Mouse (Mus musculus) megakaryocyte, adult 5-6 weeks (primary cell): ENCODE data around the gene Prrt1. TPM values are rescaled to one million over a fixed set of nuclear protein-coding genes. Genes with fewer than 3 reads are reported as not detected.

Source experiments
- ATAC-seq: 2 replicates; pipeline ENCODE4 v1.8.0; 2016; ENCODE audit warnings: mild to moderate bottlenecking, inconsistent platforms; ENCODE audit not compliant: poor library complexity, severe bottlenecking
- total RNA-seq, 2 experiments: library from RNA; stranded (forward) in 1 of 2; stranded (reverse) in 1 of 2; fragments of 153-499, 151-499 nt in 1 of 2; fragments of 221-1000, 200-1000 nt in 1 of 2; gene quantifications; 2 replicates each; pipeline versions ENCODE4 v1.2.3 to v1.2.4; 2015 to 2017

Prrt1 gene
- total RNA-seq, 2 experiments from 2014 or later = 0.22 TPM

DNA sequence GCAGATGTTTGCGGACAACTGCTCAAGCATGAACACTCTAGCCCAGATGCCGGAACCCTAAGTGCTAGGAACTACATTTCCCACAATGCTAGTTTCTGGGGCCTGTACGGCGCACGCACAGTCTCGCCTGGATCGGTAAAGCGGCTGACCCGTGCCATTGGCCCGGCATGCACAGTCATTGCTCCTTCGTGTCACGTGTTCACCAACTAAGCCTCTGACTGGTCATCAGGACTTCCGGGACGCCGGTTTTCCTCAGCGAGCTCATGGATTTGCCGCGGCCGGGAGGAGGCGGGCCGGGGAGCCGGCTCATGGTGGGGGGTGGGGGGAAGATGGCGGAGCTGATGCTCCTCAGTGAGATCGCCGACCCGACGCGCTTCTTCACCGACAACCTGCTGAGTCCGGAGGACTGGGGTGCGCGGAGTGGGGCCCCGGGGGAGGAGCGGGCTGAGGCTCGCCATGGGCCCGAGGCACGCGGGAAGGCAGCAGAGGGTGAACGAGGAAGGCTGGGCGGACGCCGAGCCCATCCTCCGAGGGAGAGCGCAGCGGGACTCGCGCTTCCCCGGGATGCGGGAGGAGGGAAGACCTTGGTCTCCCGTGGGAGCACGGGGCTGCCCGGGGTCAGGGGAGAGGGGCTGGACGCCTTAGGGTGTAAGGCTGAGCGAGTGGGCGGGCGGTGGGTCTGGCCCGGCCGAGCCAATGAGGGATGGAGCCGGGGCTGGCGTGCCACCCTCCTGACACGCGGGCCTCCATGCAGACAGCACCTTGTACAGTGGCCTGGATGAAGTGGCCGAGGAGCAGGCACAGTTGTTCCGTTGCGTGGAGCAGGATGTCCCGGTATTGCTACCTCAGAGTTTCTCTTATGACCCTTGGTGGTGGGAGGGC is 17.8 kb downstream of the Prrt1 start, which contains the start of gene Atf6b:
Atf6b (plus strand) TSS at position 241 of the 882 bp plus-strand sequence.
- ATAC-seq = peak; percentile 92

DNA sequence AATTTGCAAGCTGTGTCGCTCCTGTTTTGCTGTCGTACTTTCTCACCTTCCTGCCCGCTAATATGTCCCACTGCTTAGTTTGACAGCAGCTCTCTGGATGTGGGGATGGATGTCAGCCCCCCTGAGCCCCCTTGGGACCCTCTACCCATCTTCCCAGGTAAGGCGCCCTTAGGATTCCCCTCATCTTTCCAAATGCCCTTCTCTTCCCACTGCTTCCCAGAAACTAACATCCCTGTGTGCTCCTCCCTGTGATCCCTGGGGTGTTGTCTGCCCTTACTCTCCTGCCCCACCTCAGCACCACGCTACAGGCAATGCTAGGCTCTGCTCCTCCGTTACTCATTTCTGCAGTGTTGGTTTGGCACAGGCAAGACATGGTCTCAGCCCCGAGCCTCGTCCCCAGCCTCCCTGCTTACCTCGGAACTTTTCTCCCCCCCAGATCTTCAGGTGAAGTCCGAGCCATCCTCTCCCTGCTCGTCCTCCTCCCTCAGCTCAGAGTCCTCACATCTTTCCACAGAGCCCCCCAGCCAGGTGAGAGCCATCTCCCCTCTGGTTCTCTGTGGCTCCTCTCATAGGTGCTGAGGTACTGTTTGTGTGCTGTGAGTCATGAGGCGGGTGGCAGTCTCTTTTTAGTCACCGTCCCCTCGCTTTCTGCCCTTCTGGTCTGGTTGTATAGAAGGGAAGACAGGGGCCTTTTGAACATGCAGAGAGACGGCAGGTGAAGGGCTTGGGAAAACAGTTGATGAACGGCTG is 19.0 kb downstream of the Prrt1 start:
- no peak for ATAC-seq

DNA sequence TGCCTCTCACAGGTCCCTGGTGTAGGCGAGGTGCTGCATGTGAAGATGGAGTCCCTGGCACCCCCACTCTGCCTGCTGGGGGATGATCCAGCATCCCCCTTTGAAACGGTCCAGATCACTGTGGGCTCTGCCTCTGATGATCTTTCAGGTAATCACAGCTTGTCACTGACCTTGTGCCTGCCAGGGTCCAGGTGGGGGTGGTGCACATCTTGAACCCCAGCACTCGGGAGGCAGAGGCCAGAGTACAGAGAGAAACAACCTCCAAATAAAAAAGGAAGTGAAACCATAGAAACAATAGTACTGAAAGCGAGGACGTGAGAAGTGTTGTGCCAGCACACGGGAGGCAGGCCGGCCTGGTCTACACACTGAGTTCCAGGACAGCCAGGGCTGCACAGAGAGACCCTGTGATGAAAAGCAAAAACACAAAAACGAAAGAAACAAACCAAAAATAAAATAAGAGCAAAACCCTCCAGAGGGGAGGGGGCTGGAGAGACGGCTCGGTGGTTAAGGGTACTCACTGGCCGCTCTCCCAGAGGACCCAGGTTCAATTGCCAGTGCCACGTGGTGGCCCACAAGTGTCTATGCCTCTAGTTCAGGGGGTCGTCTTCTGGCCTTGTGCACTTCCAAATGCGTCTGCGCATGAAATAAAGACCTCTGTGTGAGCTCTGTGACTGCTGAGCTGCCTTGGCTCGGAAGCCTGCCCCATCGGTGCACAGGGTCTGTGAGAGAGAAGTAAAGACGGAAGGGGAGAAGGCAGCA is 20.0 kb downstream of the Prrt1 start:
- no peak for ATAC-seq

DNA sequence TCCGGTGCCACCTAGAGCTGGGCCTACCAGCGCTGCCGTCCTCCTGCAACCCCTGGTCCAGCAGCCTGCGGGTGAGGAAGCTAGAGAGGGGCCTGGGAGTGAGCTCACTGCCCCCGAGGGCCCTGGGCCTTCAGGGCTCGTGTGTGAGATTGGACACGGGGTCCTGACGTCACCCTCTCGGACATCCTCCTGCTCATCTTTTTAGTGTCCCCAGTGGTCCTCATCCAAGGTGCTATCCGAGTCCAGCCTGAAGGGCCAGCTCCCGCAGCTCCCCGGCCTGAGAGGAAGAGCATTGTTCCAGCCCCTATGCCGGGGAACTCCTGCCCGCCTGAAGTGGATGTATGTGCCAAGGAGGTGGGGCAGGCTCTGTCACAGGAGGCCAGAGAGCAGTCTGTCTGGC is 21.4 kb downstream of the Prrt1 start:
- no peak for ATAC-seq

DNA sequence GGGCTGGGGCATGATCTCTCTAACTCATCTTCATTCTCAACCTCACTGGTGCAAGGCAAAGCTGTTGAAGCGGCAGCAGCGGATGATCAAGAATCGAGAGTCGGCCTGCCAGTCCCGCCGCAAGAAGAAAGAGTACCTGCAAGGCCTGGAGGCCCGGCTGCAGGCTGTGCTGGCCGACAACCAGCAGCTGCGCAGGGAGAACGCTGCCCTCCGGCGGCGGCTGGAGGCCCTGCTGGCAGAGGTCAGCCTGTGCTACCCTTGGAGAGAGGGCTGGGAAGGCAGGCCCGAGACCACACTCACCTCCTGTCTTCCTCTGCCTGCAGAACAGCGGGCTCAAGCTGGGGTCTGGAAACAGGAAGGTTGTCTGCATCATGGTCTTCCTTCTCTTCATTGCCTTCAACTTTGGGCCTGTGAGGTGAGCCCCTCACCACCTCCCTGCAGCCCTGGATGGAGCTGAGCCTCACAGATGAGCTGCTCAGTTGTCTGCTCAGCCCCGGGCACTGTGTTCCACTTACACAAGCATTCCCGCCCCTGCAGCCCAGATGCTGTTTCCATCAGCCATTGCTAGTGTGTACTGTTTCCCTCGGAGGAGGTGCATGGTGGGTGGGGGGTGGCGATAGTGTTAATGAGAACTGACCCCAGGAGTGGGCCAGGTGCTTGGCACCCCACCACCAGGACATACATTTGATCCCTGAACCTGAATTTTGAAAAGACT is 22.3 kb downstream of the Prrt1 start:
- ATAC-seq = 0 out of 2 replicates have a peak, but pooled peaks have one; percentile 27

DNA sequence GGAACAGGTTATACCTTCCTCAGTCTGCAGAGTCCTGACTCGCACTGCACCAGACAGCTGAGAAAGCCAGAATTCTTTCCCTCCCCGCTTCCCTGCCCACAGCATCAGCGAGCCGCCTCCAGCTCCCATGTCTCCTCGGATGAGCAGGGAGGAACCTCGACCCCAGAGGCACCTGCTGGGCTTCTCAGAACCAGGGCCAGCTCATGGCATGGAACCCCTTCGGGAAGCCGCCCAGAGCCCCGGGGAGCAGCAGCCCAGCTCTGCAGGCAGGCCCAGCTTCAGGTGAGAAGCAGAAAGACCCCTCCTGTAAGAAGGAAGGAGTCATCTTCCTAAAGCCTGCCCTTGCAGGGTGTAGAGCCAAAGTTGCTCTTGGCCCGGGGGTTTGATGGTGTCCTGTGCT is 23.2 kb downstream of the Prrt1 start:
- no peak for ATAC-seq

DNA sequence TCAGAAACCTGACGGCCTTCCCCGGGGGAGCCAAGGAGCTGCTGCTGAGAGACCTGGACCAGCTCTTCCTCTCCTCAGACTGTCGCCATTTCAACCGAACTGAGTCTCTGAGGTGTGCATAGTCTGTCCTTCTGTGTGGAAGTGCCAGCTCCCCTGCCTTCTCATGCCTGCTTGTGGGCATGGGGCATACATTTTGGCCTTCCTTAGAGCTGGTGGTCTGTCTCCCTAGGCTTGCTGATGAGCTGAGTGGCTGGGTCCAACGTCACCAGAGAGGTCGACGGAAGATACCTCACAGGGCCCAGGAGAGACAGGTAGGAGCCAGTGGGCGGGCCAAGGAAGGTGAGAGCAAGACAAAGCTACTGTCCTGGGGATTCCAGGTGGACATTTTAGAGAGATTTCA is 23.7 kb downstream of the Prrt1 start:
- no peak for ATAC-seq

DNA sequence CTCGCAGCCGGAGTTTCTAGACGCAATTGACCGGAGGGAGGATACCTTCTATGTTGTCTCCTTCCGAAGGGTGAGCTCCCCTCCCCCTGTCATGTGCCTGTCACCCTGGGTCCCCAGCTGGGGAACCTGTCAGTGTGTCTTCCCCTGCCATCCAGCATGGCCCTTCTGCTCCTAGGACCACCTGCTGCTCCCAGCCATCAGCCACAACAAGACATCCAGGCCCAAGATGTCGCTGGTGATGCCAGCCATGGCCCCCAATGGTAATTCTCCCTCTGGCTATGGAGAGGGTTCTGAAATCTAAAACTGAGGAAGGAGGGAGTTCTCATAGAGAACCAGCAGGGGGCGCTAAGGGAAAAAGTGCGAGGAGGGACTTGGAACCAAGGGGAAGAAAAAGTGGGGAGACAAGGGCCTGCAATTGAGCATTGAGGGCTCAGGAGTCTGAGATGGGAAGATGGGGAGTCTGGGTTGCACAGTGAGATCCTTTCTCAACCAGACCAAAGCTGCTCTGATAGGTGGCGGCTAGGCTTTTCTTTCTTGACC is 24.5 kb downstream of the Prrt1 start:
- ATAC-seq = peak; percentile 46

DNA sequence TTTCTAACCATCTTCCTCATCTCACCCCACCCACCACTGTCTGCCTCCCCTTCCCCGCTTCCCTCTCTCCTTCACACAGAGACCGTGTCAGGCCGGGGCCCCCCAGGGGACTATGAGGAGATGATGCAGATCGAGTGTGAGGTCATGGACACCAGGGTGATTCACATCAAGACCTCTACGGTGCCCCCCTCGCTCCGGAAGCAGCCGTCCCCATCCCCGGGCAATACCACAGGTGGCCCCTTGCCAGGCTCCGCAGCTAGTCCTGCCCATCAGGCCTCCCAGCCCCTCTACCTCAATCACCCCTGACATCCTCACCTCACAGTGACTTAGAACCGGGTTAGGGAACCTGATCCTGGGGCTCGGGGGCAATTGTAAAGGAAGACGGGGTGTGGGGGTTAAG is 25.1 kb downstream of the Prrt1 start:
- no peak for ATAC-seq

DNA sequence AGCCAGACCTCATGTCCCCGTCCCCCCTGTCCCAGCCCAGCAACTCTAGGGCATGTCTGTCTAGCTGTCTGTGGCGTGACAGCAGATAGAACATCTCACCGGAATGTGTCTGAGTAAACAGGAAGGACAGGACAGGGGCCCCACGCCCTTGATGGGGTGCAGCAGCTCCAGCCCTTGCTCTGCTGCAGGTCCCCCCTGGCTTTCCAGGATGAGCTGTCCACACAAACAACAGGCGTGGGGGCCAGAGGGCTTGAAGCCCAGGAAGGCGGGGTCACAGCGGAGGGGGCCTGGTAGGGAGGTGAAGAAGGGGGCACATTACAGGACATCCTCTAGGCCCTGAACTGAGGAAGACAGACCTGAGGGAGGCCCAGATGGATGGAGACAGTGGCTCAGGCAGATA is 25.8 kb downstream of the Prrt1 start:
- no peak for ATAC-seq

DNA sequence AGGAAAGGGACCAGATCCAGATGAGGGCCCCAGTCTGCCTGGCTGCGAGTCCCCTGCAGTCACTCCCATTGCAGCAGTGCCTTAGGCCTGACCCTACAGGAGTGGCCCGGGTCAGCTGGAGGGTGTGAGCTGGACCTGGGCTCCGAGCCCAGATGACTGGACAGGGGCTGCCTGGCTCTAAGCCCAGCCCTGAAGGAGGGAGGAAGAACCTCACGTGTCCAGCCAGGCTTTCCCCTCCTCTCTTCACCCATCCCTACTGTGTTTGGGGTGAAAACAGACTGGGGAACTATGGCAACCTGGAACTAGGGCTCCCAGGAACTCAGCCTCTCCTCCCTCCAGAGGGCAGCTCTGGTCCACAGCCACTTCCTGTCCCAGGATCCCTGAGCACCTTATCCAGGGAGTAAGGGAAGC is 26.3 kb downstream of the Prrt1 start:
- no peak for ATAC-seq

DNA sequence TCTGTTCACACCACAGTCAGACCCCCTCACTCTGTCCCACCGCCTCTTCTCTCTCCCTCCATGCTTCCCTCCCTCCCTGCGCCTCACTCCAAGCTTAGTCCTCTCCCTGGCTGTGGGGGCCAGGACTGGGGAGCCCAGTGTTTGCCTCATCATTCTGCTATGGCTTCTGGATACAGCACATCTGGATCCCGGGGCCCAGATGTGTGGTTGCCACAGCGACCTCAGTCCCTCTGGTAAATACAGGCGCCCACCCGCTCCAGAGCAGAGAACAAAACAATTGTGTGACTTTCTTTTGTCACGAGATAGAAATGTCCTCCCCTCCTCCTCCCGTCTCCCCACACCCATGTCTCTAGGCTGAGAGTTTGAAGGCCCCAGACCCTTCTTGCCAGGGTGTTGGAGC is 27.3 kb downstream of the Prrt1 start:
- no peak for ATAC-seq

DNA sequence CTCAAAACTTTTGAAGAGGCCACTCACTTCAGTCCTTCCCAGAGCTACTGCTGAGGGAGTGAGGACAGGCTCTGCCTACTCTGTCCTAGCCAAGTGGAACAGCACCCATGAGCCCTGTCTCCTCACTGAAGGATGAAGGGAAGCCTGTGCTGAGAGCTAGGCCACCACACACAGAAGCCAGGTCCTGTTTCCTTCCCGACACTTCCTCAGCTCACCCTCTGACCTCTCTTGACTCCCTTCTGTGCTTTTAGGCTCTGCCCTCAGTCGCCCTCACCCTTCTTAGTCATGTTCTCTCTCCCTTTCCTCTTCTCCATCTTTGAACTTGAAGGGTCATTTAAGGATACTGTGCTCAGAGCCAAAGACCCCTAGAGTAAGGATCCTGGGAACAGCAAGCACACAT is 27.9 kb downstream of the Prrt1 start:
- no peak for ATAC-seq

DNA sequence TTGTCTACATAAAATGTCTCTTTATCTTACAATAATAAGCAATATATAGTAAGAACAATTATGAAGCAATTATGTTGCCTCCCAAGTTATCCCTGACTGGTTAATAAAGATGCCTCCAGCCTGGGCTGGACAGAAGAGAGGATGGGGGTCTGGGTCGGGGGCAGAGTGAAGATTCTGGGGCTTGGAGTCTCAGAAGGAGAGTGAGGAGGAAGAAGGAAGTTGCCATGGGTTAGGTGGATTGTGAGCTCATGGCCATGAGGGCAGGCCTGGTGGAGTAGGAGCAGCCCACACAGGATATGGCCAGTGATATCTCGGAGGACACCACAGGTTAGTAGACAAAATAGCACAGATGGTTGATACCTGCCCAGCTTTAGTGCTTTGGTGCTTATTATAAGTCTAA is 28.8 kb downstream of the Prrt1 start:
- ATAC-seq = no peak

DNA sequence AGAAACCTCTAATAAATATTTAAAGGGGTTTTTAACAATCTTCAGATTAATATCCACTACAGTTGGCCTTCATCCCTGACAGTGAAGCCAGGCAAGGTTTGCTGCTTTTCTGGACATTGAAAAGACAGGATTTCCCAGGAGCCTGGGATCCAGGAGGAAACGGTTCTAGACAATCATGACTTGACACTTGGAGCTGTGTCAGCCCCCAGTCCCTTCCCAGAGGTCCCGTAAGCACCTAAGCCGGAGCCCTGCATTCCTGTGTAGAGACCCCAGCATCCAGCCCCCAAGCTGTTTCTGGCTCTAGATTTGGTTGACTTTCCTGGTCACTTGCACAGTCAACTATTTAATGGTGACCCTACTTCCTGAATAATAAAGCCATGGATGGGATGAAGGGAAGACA is 29.3 kb downstream of the Prrt1 start:
- no peak for ATAC-seq

DNA sequence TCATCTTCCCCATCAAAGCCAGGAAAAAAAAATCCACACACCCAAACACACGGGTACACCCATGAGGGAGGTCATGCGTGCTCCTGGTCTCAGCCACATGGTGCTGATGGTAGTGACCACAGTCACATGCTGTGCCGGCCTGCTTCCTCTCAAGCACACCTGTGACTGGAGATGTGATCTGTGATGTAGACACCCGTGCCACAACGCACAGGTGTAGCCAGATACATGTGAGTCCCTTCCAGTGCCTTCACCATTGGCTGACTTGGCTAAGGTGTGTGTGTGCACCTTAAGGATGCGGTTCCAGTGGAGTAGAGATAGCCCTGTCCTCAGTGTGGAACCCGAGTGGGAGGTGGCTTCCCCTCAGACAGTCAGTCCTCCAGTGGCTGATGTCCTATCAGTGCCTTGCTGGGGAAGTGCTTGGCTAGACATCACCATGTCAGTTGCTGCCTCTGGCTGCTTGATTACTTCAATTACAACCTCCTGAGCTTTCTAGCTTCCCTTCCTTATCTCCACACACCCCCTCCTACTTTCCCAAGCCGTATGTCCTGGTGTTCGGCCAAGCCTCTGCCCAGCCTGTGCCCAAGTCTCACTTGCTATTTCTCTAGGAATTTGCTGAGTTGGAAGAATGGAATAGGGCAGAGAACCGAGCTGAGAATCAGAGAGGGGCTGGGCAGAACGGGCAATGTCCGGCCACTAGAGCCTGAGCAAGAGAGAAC is 30.0 kb downstream of the Prrt1 start:
- no peak for ATAC-seq

DNA sequence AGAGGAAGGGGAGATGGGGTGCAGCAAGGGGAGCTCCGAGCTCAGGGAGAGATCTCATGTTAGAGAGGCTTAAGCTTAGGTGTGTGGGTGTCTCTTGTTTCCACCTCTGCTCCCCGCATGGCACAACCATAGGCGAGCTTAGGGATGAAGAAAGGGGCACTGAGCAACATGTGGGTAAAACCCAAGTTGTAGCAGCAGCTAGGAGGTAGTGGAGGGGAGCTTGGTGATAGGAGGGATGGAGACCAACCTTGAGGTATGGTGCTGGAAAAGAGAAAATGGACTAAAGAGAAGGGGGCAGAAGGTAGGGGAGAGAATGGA is 30.5 kb downstream of the Prrt1 start:
- ATAC-seq = no peak

DNA sequence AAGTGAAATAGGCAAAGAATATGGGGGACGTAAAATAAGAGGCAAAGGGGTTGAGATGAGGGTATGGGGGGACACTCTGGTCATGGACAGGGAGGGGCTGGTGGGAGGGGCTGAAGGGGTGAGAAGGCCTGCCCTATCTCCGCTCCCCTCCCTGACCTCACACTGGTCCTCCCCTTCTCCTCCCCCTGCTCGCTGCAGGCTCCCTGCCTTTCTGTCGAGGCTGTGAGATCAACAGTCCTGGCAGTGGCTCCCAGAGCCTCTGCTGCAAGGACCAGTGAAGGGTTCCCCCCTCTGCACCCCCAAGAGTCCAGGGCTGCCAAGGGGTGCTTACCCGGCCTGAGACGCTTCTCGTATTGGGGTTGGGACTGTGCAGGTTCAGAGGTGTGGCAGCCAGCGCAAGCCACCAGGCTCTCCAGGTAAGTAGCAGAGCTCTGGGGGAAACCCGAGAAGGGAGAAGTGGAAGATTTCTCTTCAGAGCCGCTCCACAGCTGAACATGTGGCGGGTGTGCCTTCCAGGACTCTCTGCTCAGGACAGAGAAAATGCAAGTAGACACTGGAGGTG is 31.0 kb downstream of the Prrt1 start:
- ATAC-seq = no peak

DNA sequence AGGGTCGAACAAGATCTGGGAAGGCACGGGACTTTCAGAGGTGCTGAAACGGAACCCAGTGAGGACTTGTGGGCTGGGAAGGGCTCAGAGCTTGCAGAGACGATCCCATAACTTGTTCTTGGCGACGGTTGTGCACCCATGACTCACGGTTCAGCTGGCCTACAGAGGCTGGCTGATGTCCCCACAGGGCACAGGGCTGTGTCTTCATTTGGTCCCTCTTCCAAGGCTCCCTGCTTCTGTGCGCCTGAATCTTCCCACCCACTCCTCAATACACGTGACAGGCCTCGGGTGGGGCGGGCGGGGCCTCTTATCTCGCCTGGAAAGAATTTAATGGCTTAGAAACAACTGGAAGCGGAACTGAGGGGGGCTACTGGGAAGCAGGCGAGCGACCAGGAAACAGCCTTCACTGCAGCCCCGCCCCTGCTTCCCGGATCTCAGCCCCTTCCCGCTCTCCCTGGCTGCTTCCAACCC is 31.8 kb downstream of the Prrt1 start:
- ATAC-seq = no peak

DNA sequence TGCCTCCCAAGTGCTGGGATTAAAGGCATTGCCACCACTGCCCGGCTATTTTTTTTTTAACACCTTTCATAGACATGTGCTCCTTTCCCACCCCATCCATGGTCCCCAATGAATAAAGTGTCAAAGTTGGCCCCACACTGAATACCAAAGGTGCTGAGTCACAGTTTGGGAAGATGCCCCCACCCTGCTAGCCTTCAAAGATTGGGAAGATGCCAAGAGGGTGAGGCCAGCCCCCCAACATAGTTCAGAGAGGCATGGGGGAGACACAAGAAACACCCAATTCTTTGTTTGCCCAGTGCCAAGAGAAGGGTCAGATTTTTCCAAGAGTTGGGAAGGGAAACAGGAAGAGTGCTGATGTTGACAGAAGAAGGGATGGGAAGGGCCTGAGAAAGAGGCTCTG is 33.1 kb downstream of the Prrt1 start:
- no peak for ATAC-seq
